Mouse (Mus musculus): Measurements from ENCODE around the gene Clec12b.

Gene Clec12b

DNA sequence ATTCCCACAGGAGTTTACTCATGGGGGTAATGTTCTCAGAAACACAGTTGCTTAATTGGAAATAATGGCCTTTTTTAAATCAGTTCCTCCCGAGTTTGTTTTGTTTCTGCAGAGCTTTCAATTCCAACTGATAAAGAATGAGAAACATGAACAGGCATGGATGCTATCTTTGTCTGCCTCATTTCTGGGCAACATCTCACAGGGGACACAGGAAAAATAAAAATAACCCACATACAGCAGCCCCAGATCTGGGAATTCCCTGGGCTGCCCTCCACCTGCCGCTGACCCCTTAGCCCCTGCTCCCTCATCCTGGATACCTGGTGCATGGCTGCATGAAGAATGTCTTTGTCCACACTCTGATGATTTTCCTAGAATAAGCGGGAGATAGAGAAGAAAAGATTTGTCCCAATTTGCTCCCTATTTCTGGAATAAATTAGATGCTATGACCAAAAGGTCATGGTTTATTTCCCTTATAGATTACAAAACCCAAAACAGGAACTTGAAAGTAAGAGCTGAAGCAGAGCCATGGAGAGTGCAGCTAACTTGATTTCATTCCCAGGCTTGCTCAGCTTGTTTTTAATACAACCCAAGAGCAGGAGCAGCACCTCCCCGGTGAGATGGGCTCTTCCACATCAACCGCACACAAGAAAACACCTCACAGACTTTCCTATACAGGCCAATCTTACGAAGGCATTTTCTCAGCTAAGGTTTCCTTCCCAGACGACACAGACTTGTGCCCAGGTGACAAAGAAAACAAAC lies 16.1 kb downstream of the Clec12b start:
- in situ Hi-C loops (cut with MboI, MseI), result loop anchor here (5.0 kb wide), 4 partner anchors 37 to 517 kb away; partner anchors contain the start of gene 4922502D21Rik (in 1 of the 2)

DNA sequence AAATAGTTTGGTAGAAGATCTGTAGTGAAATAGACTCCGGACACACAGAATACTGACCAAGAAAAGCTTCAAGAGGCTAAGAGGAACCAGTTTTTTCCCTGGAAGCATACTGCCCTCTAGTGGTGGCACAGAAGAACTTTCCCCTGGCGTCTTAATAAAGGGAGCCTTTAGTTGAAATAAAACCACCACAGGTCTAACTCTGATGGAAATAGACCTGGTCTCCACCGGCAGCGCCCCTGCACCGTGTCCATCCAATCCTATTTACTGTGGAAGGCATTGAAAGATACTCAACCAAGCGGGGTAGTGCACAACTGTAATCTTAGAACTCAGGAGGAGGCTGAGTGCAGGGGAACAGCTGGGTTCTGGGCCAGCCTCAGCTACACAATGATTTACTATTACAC lies 19.7 kb downstream of the Clec12b start:
- in situ Hi-C loops (cut with MboI, MseI), result loop anchor here in 1 of 2 experiments (5.0 kb wide), 1 partner anchor 274 kb away; no protein-coding TSS in a partner anchor

- in situ Hi-C loops (cut with MboI, MseI), result loop anchor here in 1 of 2 experiments (5.0 kb wide), 2 partner anchors 37 to 102 kb away; no protein-coding TSS in a partner anchor
These were observed 21.7 kb downstream of the Clec12b start for GRCm38 (mm10) chr6:129363942-129364341.

GRCm38 (mm10) chr6:129359515-129359914 lies 26.2 kb downstream of the Clec12b start:
- in situ Hi-C loops (cut with MboI, MseI), result loop anchor here in 1 of 2 experiments (5.0 kb wide), 1 partner anchor 502 kb away; no protein-coding TSS in a partner anchor

GRCm38 (mm10) chr6:129356430-129356829 lies 29.2 kb downstream of the Clec12b start:
- in situ Hi-C loops (cut with MboI, MseI), result loop anchor here in 1 of 2 experiments (5.0 kb wide), 1 partner anchor 499 kb away; no protein-coding TSS in a partner anchor

GRCm38 (mm10) chr6:129355774-129356173 lies 29.9 kb downstream of the Clec12b start:
- in situ Hi-C loops (cut with MboI, MseI), result loop anchor here in 1 of 2 experiments (5.0 kb wide), 1 partner anchor 498 kb away; no protein-coding TSS in a partner anchor

DNA sequence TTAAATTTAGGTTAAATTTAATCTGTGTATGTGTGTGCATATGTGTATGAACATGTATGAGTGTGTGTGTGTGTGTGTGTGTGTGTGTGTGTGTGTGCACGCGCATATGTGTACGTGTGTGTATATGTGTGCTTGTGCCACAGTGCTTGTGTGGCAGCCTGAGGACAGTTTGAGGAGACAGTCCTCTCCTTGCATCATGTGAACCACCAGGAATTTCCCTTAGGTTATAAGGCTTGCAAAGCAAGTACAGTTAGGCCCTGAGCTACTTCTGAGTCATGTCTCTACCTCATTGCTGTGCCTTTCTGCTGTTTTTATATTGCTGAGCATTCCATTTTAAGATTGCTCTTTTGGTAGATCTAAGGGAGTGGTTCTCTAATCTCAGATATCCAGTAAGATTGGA lies 34.6 kb downstream of the Clec12b start:
- in situ Hi-C loops (cut with MboI, MseI), result no loop called here

- in situ Hi-C loops (cut with MboI, MseI), result loop anchor here in 1 of 2 experiments (10.0 kb wide), 1 partner anchor 275 kb away; no protein-coding TSS in a partner anchor
These were observed 35.9 kb downstream of the Clec12b start for GRCm38 (mm10) chr6:129349524-129350352.

DNA sequence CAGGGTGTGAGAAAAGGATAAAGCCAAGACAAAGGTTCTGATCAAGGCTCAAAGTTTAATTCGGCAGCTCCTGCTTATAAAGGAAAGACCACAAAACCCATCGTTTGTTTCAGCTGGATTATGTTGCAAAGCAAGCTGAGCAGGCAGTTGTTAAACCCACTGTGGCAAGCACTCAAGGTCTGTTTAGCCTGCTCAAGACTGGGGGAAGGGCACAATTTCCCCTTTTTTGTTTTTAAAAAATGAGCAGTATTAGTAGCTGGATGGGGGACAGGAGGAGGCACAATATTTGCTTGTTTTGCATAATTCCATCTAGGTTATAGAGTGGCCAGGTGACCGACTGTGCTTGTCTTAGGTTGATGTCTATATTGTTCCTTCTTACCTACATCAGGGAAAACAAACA lies 41.3 kb downstream of the Clec12b start:
- in situ Hi-C loops (cut with MboI, MseI), result loop anchor here in 1 of 2 experiments (10.0 kb wide), 1 partner anchor 270 kb away; no protein-coding TSS in a partner anchor

DNA sequence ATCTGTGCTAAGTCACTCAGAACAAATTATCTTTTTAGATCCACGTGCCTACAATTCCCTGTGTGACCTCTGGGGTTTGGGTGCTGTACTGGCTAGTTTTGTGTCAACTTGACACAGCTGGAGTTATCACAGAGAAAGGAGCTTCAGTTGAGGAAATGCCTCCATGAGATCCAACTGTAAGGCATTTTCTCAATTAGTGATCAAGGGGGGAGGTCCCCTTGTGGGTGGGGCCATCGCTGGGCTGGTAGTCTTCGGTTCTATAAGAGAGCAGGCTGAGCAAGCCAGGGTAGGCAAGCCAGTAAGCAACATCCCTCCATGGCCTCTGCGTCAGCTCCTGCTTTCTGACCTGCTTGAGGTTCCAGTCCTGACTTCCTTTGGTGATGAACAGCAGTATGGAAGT lies 43.3 kb downstream of the Clec12b start, which contains the start of gene Clec12a:
Gene Clec12a (plus strand): TSS at position 301 of the 400 bp plus-strand sequence.
- in situ Hi-C loops (cut with MboI, MseI), result loop anchor here in 1 of 2 experiments (10.0 kb wide), 1 partner anchor 268 kb away; no protein-coding TSS in a partner anchor

GRCm38 (mm10) chr6:129337751-129338150 lies 47.9 kb downstream of the Clec12b start:
- in situ Hi-C loops (cut with MboI, MseI), result no loop called here

DNA sequence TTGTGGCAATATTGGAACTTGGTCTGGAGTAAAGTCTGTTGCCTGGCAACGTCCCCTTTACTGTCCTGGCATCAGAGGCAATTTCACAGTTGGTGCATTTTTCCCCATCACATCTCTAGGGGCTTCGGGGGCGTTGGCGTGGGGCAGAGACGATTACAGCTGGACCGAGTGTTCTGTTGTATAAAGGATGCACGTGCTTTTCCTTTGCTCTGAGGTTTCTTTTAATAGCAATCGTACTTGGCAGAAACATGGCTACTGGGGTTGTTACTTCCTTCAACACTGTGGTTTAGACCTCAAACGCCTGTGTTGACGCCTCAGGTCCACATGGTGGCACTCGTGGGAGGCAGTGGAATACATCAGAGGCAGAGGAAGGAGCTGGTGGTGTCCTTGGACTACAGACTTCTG lies 52.0 kb downstream of the Clec12b start:
- in situ Hi-C loops (cut with MboI, MseI), result loop anchor here in 1 of 2 experiments (5.0 kb wide), 2 partner anchors 39 to 76 kb away; no protein-coding TSS in a partner anchor

- in situ Hi-C loops (cut with MboI, MseI), result loop anchor here in 1 of 2 experiments (5.0 kb wide), 2 partner anchors 41 to 74 kb away; no protein-coding TSS in a partner anchor
These were observed 54.1 kb downstream of the Clec12b start, which contains the start of gene 4922502D21Rik for GRCm38 (mm10) chr6:129331610-129332009. 4922502D21Rik (minus strand) TSS chr6:129331796.

DNA sequence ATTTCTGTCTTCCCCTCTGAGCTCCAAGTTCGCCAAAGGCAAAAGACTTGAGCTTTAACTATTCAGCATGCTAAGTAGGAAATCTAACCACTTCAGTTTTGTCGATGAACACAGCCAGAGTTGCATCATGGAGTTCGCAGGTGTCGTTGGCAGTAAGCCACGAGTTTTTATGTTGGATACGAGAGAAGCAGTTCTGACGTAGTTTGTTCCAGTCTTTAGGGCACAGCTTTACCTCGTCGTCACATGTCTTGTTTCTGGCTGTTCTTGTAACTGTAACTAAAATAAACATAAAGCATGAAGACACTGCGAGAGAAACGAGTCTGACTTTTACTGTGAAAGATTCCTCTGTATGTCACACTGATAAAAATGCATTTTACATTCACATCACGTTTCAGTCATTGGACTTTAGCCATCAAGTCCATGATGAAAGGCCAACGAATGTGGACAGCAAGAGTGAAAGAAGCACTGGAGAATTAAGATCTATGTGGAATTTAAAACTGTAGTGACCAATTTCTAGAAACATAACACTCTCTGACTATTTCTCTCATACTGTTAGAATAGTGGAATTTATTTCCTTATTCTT lies 59.0 kb downstream of the Clec12b start:
- in situ Hi-C loops (cut with MboI, MseI), result loop anchor here in 1 of 2 experiments (5.0 to 10.0 kb wide), 2 partner anchors 36 to 62 kb away; no protein-coding TSS in a partner anchor

DNA sequence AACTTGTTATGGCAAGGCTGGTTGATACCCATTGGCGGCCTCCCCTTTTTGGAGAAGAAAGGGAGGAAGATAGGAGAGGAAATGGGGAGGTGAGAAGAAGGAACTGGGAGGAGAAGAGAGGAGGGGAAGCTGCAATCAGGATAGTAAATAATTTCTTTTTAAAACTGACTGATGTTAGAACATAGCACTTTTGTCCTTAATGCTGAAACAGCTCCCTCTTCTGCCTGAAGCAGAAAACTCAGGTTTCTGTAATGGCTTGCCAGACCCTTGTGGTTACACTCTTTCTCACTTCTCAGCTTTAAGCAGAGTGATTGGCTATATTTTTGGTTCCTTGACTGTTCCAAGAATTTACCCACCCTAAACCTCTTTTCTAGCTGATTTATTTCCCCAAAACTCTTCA lies 59.7 kb downstream of the Clec12b start:
- in situ Hi-C loops (cut with MboI, MseI), result loop anchor here in 1 of 2 experiments (5.0 to 10.0 kb wide), 2 partner anchors 36 to 61 kb away; no protein-coding TSS in a partner anchor
